Mouse (Mus musculus) MEL (cell line): ENCODE data around the gene Il9r. TPM values are rescaled to one million over a fixed set of nuclear protein-coding genes. Genes with fewer than 3 reads are reported as not detected.
A peak's percentile ranks its signal among the peaks of the same experiment; 100 is the strongest.
"Not testable (repeated sequence)": the region's sequence is repeated elsewhere in the genome, so short reads cannot be mapped to it uniquely, and the experiment has no call there.

Experiments used
- DNase-seq: peaks from one replicate; pipeline ENCODE4 v3.0.0; 2011; ENCODE audit warnings: low read depth, low spot score
- H3K27ac ChIP-seq: 2 replicates; pipeline ENCODE4 v1.5.1; 2012; ENCODE audit warnings: low read depth, mild to moderate bottlenecking, control low read depth, low read length, moderate library complexity; ENCODE audit not compliant: control insufficient read depth
- H3K27me3 ChIP-seq, 2 experiments: fragments of 150-350 bp in 1 of 2; sonication (generic) in 1 of 2; 2 replicates each; pipeline ENCODE4 v1.6.1; 2012; ENCODE audit warnings: low read length in 2 of 2, mild to moderate bottlenecking in 2 of 2, improper control_type of control experiment in 1 of 2, moderate library complexity in 1 of 2; ENCODE audit not compliant: insufficient read depth in 2 of 2, control insufficient read depth in 1 of 2
- H3K36me3 ChIP-seq, 2 experiments: 2 replicates each; pipeline ENCODE4 v1.6.1; 2012 to 2014; ENCODE audit warnings: low read length in 2 of 2, improper control_type of control experiment in 1 of 2, inconsistent platforms in 1 of 2, mild to moderate bottlenecking in 1 of 2; ENCODE audit not compliant: insufficient read depth in 2 of 2, control insufficient read depth in 1 of 2
- H3K4me1 ChIP-seq, 2 experiments: fragments of 150-350 bp in 1 of 2; sonication (generic) in 1 of 2; 2 replicates each; pipeline ENCODE4 v1.6.1; 2012; ENCODE audit warnings: low read length in 2 of 2, improper control_type of control experiment in 1 of 2, mild to moderate bottlenecking in 1 of 2; ENCODE audit not compliant: insufficient read depth in 2 of 2, control insufficient read depth in 1 of 2
- H3K4me3 ChIP-seq, 2 experiments: fragments of 150-350 bp in 1 of 2; sonication (generic) in 1 of 2; 2 replicates each; pipeline ENCODE4 v1.5.1; 2012; ENCODE audit warnings: low read depth in 2 of 2, low read length in 2 of 2, mild to moderate bottlenecking in 2 of 2, moderate library complexity in 2 of 2, control low read depth in 1 of 2, improper control_type of control experiment in 1 of 2; ENCODE audit not compliant: control insufficient read depth in 1 of 2, insufficient read depth in 1 of 2
- H3K79me2 ChIP-seq: 2 replicates; pipeline ENCODE4 v1.6.1; 2012; ENCODE audit warnings: mild to moderate bottlenecking, low read length, moderate library complexity; ENCODE audit not compliant: control insufficient read depth, poor library complexity, insufficient read depth
- H3K9ac ChIP-seq: 2 replicates; pipeline ENCODE4 v1.6.1; 2012; ENCODE audit warnings: low read depth, mild to moderate bottlenecking, control low read depth, low read length, moderate library complexity; ENCODE audit not compliant: control insufficient read depth, poor library complexity, severe bottlenecking
- H3K9me3 ChIP-seq: fragments of 150-350 bp; sonication (generic); replicated peaks from 2 replicates; pipeline ENCODE4 v1.6.1; 2012; ENCODE audit warnings: mild to moderate bottlenecking, low read length, improper control_type of control experiment, moderate library complexity; ENCODE audit not compliant: insufficient read depth
- CHD1 ChIP-seq: IDR thresholded peaks from 2 replicates; pipeline ENCODE4 v1.6.1; 2012; ENCODE audit warnings: low read depth, mild to moderate bottlenecking, inconsistent platforms, low read length, improper control_type of control experiment
- CTCF ChIP-seq, 3 experiments: IDR thresholded peaks in 2 of 3; conservative IDR thresholded peaks in 1 of 3; 2 replicates each; pipeline ENCODE4 v1.5.1; 2011 to 2012; ENCODE audit warnings: low read length in 3 of 3, low read depth in 2 of 3, mild to moderate bottlenecking in 2 of 3, improper control_type of control experiment in 1 of 3, inconsistent platforms in 1 of 3, mixed read lengths in 1 of 3, moderate library complexity in 1 of 3; ENCODE audit not compliant: control insufficient read depth in 1 of 3, insufficient read depth in 1 of 3, poor library complexity in 1 of 3, severe bottlenecking in 1 of 3
- EP300 ChIP-seq, 2 experiments: IDR thresholded peaks; 2 replicates each; pipeline ENCODE4 v1.6.1; 2011; ENCODE audit warnings: improper control_type of control experiment in 2 of 2, low read length in 2 of 2, low read depth in 1 of 2, mild to moderate bottlenecking in 1 of 2
- GATA1 ChIP-seq: IDR thresholded peaks from 2 replicates; pipeline ENCODE4 v1.6.1; 2011; ENCODE audit warnings: low read depth, low read length, improper control_type of control experiment
- HCFC1 ChIP-seq: IDR thresholded peaks from 2 replicates; pipeline ENCODE4 v1.6.1; 2012; ENCODE audit warnings: low read depth, mild to moderate bottlenecking, inconsistent platforms, low read length, improper control_type of control experiment, moderate library complexity
- MAFK ChIP-seq: IDR thresholded peaks from 2 replicates; pipeline ENCODE4 v1.6.1; 2011; ENCODE audit warnings: low read depth, mild to moderate bottlenecking, low read length, improper control_type of control experiment, borderline replicate concordance
- MAX ChIP-seq: IDR thresholded peaks from 2 replicates; pipeline ENCODE4 v1.6.1; 2011; ENCODE audit warnings: low read length, improper control_type of control experiment
- MXI1 ChIP-seq: IDR thresholded peaks from 2 replicates; pipeline ENCODE4 v1.6.1; 2011; ENCODE audit warnings: mild to moderate bottlenecking, low read depth, low read length, improper control_type of control experiment
- MYB ChIP-seq: IDR thresholded peaks from 2 replicates; pipeline ENCODE4 v1.6.1; 2011; ENCODE audit warnings: mild to moderate bottlenecking, low read depth, low read length, improper control_type of control experiment
- NELFE ChIP-seq: IDR thresholded peaks from 2 replicates; pipeline ENCODE4 v1.6.1; 2011; ENCODE audit warnings: low read depth, low read length, improper control_type of control experiment
- POLR2AphosphoS2 ChIP-seq: IDR thresholded peaks from 2 replicates; pipeline ENCODE4 v1.6.1; 2011; ENCODE audit warnings: low read length, improper control_type of control experiment
- RAD21 ChIP-seq: IDR thresholded peaks from 2 replicates; pipeline ENCODE4 v1.6.1; 2011; ENCODE audit warnings: mild to moderate bottlenecking, low read depth, low read length, improper control_type of control experiment
- SIN3A ChIP-seq: IDR thresholded peaks from 2 replicates; pipeline ENCODE4 v1.6.1; 2012; ENCODE audit warnings: low read length, improper control_type of control experiment, inconsistent platforms
- SMC3 ChIP-seq: IDR thresholded peaks from 2 replicates; pipeline ENCODE4 v1.6.1; 2011; ENCODE audit warnings: low read depth, low read length, improper control_type of control experiment
- TCF12 ChIP-seq: IDR thresholded peaks from 2 replicates; pipeline ENCODE4 v1.6.1; 2014; ENCODE audit warnings: low read depth, mild to moderate bottlenecking, inconsistent platforms, low read length, improper control_type of control experiment, moderate library complexity
- UBTF ChIP-seq: IDR thresholded peaks from 2 replicates; pipeline ENCODE4 v1.6.1; 2012; ENCODE audit warnings: low read depth, mild to moderate bottlenecking, inconsistent platforms, low read length, improper control_type of control experiment, moderate library complexity, borderline replicate concordance; ENCODE audit not compliant: insufficient read depth
- ZMIZ1 ChIP-seq: IDR thresholded peaks from 2 replicates; pipeline ENCODE4 v1.6.1; 2012; ENCODE audit warnings: low read depth, mild to moderate bottlenecking, inconsistent platforms, low read length, improper control_type of control experiment, moderate library complexity
- ZNF384 ChIP-seq: IDR thresholded peaks from 2 replicates; pipeline ENCODE4 v1.6.1; 2012; ENCODE audit warnings: low read depth, mild to moderate bottlenecking, inconsistent platforms, low read length, improper control_type of control experiment
- polyA plus RNA-seq, 2 experiments: library from polyadenylated mRNA; stranded (reverse) in 1 of 2; unstranded in 1 of 2; fragments of >175 nt in 1 of 2; fragments of >200 nt in 1 of 2; gene quantifications; 2 replicates each; pipeline versions ENCODE4 v1.2.1 to v1.2.4; 2012; ENCODE audit warnings: low replicate concordance in 2 of 2, low read depth in 1 of 2; ENCODE audit not compliant: insufficient read length in 2 of 2, insufficient read depth in 1 of 2, missing spikeins in 1 of 2
- total RNA-seq: library from RNA; depleted of rRNA; stranded (reverse); fragments of 300-350 nt; gene quantifications from 2 replicates; pipeline ENCODE4 v1.2.3, GENCODE M21; 2012

Gene Il9r
- total and polyA plus RNA-seq, 3 experiments: 56.9 to 83.8 TPM; not detected in 1

DNA sequence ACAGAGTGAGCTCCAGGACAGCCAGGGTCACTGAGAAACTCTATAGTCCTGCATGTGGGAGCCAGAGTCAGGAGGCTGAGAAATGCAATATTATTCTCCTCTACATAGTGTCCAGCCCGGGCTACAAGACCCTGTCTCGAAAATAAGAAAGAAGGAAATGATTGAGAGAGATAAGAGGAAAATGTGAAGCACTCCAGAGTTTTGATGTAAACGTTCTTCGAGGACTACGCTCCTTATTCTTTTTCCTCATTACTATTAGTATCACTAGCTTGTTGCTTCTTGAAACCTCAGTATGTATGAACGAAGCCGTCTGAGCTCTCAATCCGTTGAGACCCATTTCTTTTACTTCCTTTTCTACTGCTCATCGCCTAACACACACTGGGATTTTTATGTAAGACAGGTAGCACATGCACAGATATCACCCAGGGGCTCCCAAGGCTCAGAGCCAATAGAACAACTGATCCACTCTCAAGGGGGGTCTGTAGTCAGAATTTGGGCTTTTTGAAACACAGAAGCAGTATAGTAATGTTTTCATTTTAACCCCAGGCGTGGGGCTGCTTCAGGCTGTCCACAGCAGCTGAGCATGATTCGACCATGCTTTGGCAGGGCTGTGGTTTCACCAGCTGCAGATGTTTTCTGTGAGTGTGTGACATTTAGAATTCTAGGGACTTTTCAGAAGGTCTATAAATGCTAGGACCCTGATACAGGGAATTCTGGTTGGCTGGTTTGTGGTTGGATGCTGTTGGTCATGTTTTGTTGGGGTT is 2.0 kb upstream of the Il9r start:
- Histone ChIP-seq H3K36me3 (peaks cover 0 to 22% of the 10 kb centered on the region in 2 experiments; a peak in 2 of 4 replicates), H3K27ac (peak overlapping the region; percentile 46)
- DNase-seq: peak; percentile 70
- TF ChIP-seq NELFE (peak; percentile 16; the same call in 1 of the 2 replicates), GATA1 (no peak), MAX (0 out of 2 replicates have a peak, but pooled peaks have one; percentile 34), CTCF (IDR thresholded peaks at IDR 0.05 in 2 of 3, conservative IDR thresholded peaks at IDR 0.05 in 1 of 3; ENCODE audit: control insufficient read depth in 1 of 3, insufficient read depth in 1 of 3, low read depth in 2 of 3, low read length in 3 of 3, poor library complexity in 1 of 3, severe bottlenecking in 1 of 3) (no peak), UBTF (no peak), ZMIZ1 (no peak), ZNF384 (no peak), SMC3 (no peak), TCF12 (no peak), RAD21 (no peak), POLR2AphosphoS2 (no peak), MAFK (no peak), CHD1 (peak; percentile 94; the same call in 1 of the 2 replicates), MXI1 (no peak), MYB (no peak), SIN3A (peak; percentile 46; the same call in 1 of the 2 replicates), EP300 (IDR thresholded peaks at IDR 0.05; ENCODE audit: low read depth in 1 of 2, low read length in 2 of 2) (peak in 1 of 2 experiments; percentile 42; a peak in 1 of 4 replicates), HCFC1 (no peak)
- TF ChIP-seq, all 39 proteins: peak for 5
- Histone ChIP-seq H3K27me3 (no peaks in the 10 kb centered on the region), H3K79me2 (peaks cover 21% of the 10 kb centered on the region), H3K9me3 (no peaks in the 10 kb centered on the region), H3K9ac (peak overlapping the region; percentile 32), H3K4me3 (peak overlapping the region; percentile 6 to 48; a peak in 3 of 4 replicates), H3K4me1 (peaks cover 16 to 35% of the 10 kb centered on the region in 2 experiments)

GRCm38 (mm10) chr11:32200992-32201391 is 913 bp upstream of the Il9r start:
- H3K27ac ChIP-seq, H3K9me3 ChIP-seq, H3K27me3 ChIP-seq, H3K4me3 ChIP-seq, H3K9ac ChIP-seq: not testable (repeated sequence)
- Histone ChIP-seq H3K4me1 (peaks cover 21 to 42% of the 10 kb centered on the region in 2 experiments), H3K79me2 (peaks cover 26% of the 10 kb centered on the region), H3K36me3 (peaks cover 0 to 28% of the 10 kb centered on the region in 2 experiments; a peak in 2 of 4 replicates)
- peak; percentile 12 to 29 (median 28); a peak in 3 of 6 replicates for TF ChIP-seq CTCF (IDR thresholded peaks at IDR 0.05 in 2 of 3, conservative IDR thresholded peaks at IDR 0.05 in 1 of 3; ENCODE audit: control insufficient read depth in 1 of 3, insufficient read depth in 1 of 3, low read depth in 2 of 3, low read length in 3 of 3, poor library complexity in 1 of 3, severe bottlenecking in 1 of 3)
- peak; percentile 74 for DNase-seq
